1 mouse cellular context compared by ENCODE assay signal in the genomic region with DNA sequence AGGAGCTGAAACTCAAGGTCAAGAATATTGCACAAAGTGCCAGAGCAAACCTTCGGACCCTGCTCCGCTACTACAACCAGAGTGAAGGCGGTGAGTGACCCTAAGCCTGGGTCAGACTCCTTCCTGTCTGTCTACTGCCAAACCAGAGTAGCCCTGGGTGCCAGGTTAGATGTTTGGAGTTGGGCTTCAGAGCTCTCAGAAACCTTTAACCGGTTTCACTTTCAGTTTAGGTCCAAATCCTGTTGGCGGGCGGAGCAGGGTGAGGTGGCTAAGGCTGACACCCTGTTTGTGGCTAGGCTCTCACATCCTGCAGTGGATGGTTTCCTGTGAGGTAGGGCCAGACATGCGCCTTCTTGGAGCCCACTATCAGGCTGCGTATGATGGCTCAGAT.
TF ChIP-seq lines count a peak whose summit lies in the region.

No protein-coding gene starts in this region.

TF ChIP-seq in CH12.LX, 34 proteins besides CTCF, POLR2A, EP300 and RAD21:
- TF ChIP-seq MYC (IDR thresholded peaks at IDR 0.05; ENCODE audit: low read depth, low read length) (peak; percentile 65; the same call in 1 of the 2 replicates), E2F4 (IDR thresholded peaks at IDR 0.05; ENCODE audit: insufficient replicate concordance, low read depth, low read length) (peak; percentile 69; the same call in 1 of the 2 replicates), UBTF (IDR thresholded peaks at IDR 0.05; ENCODE audit: low read depth, low read length) (no peak), TCF12 (IDR thresholded peaks at IDR 0.05; ENCODE audit: low read depth, low read length) (peak; percentile 52; the same call in 1 of the 2 replicates), NRF1 (IDR thresholded peaks at IDR 0.05; ENCODE audit: low read depth, low read length) (peak; percentile 68), IRF4 (IDR thresholded peaks at IDR 0.05; ENCODE audit: low read depth, low read length) (peak; percentile 85), MAX (IDR thresholded peaks at IDR 0.05; ENCODE audit: low read length) (peak; percentile 29; the same call in 1 of the 2 replicates), ZMIZ1 (IDR thresholded peaks at IDR 0.05; ENCODE audit: low read depth, low read length) (no peak), HCFC1 (IDR thresholded peaks at IDR 0.05; ENCODE audit: low read depth, low read length) (peak; percentile 25; the same call in 1 of the 2 replicates), POLR2AphosphoS2 (IDR thresholded peaks at IDR 0.05; ENCODE audit: low read depth, low read length) (no peak), TBP (conservative IDR thresholded peaks at IDR 0.05; ENCODE audit: low read depth, low read length) (peak; percentile 62; the same call in 1 of the 2 replicates), NELFE (IDR thresholded peaks at IDR 0.05; ENCODE audit: low read depth, low read length) (peak; percentile 51; the same call in 1 of the 2 replicates), JUN (IDR thresholded peaks at IDR 0.05; ENCODE audit: insufficient read depth, low read depth, low read length) (no peak), ZKSCAN1 (IDR thresholded peaks at IDR 0.05; ENCODE audit: borderline replicate concordance, low read depth, low read length) (no peak), ETS1 (conservative IDR thresholded peaks at IDR 0.05; ENCODE audit: low read depth, low read length) (peak; percentile 82)
